Mouse (Mus musculus): ENCODE data around the gene Col25a1. TPM values are rescaled to one million over a fixed set of nuclear protein-coding genes. Genes with fewer than 3 reads are reported as not detected.

Col25a1 gene
- 15.7 and 17.8 TPM in 2 replicates for total RNA-seq (2014; rRNA removed)
- polyA plus RNA-seq (2015; fragmentation: Nextera tagmentation; extraction: Ambion mirVana) = 3.9 and 4.2 TPM in 2 replicates

DNA sequence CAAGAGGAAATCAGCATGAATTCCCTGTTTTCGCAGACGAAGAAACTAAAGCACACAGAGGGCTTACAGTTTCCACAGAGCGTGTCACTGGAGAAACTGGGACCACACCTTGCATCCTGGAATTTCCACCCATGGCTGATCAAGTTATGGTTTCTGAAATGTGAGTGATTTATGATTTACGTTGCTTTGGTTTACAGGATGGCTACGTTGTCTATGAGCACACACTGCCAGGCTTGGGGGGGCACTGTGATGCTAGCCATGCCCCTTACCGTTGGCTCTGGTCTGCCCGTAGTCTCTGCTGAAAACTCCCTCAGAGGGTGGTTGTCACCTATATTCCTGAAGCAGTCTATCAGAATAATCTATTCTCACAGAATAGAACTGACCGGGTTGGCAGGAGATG lies at the start of gene Col25a1:
TSS of gene Col25a1 (plus strand) at position 301 of the 400 bp plus-strand sequence.
- H3K4me2 ChIP-seq (ENCODE audit: low read depth, low read length) = 0 out of 2 replicates have a peak within 1 kb of the TSS, but pooled peaks have one; percentile 5
- H3K4me1 ChIP-seq (ENCODE audit: insufficient read depth, low read length) = no peaks in the 10 kb centered on the region
- no peak within 1 kb of the TSS for H3K9ac ChIP-seq (replicated peaks; ENCODE audit: low read length)
- H3K27ac ChIP-seq = no peak within 1 kb of the TSS
- ATAC-seq (no peak), DNase-seq (ENCODE audit: low spot score) (no peak)
- 83% methylated on average over 8 of the region's 8 CpGs for WGBS
- H3K27me3 ChIP-seq (ENCODE audit: insufficient read depth, low read length) = no peaks in the 10 kb centered on the region
- no peaks in the 10 kb centered on the region for H3K9me3 ChIP-seq (ENCODE audit: low read length)
- no peak for TF ChIP-seq CTCF (IDR thresholded peaks at IDR 0.05; ENCODE audit: low read depth)
- no peaks in the 10 kb centered on the region for H3K36me3 ChIP-seq (ENCODE audit: insufficient read depth, low read length)
- H3K4me3 ChIP-seq (ENCODE audit: low read length) = no peak within 1 kb of the TSS

DNA sequence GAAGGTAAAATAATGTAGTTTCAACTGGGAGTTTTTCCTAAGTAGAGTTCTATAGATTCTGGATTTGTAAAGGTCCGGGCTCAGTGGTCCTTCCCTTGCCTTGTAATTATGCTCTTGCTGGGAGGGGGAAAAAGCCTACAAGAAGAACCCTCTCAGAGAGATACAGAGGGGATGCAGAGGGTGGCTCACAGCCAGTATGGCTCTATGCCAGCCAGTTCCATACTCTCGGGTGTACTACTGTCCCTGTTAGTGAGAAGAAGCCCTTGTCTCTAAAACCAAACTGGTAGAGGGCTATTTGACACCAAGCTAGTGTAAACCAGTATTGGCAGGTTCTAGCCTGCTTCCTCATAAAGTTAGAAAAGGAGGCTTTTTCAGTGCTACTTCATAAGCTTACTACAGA lies 48.0 kb upstream of the Col25a1 start:
- ATAC-seq = no peak
- H3K27me3 ChIP-seq (ENCODE audit: insufficient read depth, low read length) = no peaks in the 10 kb centered on the region
- H3K36me3 ChIP-seq (ENCODE audit: insufficient read depth, low read length) = no peaks in the 10 kb centered on the region
- no peak overlapping the region for H3K9ac ChIP-seq (replicated peaks; ENCODE audit: low read length)
- WGBS = 42% methylated on average over 2 of the region's 2 CpGs
- no peaks in the 10 kb centered on the region for H3K4me1 ChIP-seq (ENCODE audit: insufficient read depth, low read length)
- peak; percentile 38 for DNase-seq (ENCODE audit: low spot score)
- no peak overlapping the region for H3K27ac ChIP-seq
- no peak overlapping the region for H3K4me2 ChIP-seq (ENCODE audit: low read depth, low read length)
- H3K4me3 ChIP-seq (ENCODE audit: low read length) = no peak overlapping the region
- TF ChIP-seq CTCF (IDR thresholded peaks at IDR 0.05; ENCODE audit: low read depth) = no peak
- H3K9me3 ChIP-seq (ENCODE audit: low read length) = no peaks in the 10 kb centered on the region

DNA sequence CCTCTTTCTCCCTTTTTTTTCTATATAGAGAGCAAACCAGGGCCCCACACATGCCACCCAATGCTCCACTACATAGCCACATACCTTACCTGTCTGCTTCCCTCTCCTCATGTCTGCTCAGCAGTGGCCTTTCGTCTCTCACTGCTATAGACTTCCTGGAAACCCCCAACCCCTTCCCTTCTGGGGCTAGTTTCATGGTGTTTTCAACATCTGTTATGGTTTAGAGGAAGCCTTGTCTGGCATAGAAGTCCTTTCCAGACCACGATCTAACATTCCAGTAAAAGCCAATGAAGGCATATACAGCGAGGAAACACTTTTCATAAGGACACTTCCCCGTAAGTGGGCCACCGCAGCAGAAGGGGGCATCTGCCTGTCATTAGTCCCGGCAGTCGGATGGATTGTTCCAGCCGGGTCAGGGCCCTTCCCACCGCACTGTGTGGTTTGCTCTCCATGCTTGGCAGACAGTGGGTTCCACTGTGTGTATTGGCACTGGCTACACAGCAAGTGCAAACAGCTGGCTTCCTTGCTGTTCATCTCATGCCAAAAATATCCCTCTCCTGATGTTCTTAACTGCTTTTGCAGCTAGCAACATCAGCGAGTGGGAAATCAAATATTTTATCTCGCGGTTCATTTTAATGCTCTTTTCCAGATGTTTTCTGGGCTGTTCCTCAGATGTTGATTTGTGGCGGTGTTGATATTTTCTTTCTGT lies 44.8 kb upstream of the Col25a1 start:
- Histone ChIP-seq H3K27ac (no peak overlapping the region), H3K27me3 (ENCODE audit: insufficient read depth, low read length) (no peaks in the 10 kb centered on the region), H3K9ac (replicated peaks; ENCODE audit: low read length) (no peak overlapping the region), H3K36me3 (ENCODE audit: insufficient read depth, low read length) (no peaks in the 10 kb centered on the region), H3K4me1 (ENCODE audit: insufficient read depth, low read length) (no peaks in the 10 kb centered on the region), H3K4me3 (ENCODE audit: low read length) (no peak overlapping the region), H3K4me2 (ENCODE audit: low read depth, low read length) (no peak overlapping the region), H3K9me3 (ENCODE audit: low read length) (no peaks in the 10 kb centered on the region)
- no peak for DNase-seq (ENCODE audit: low spot score)
- WGBS = 67% methylated on average over 13 of the region's 13 CpGs
- TF ChIP-seq CTCF (IDR thresholded peaks at IDR 0.05; ENCODE audit: low read depth) = no peak
- ATAC-seq = no peak

DNA sequence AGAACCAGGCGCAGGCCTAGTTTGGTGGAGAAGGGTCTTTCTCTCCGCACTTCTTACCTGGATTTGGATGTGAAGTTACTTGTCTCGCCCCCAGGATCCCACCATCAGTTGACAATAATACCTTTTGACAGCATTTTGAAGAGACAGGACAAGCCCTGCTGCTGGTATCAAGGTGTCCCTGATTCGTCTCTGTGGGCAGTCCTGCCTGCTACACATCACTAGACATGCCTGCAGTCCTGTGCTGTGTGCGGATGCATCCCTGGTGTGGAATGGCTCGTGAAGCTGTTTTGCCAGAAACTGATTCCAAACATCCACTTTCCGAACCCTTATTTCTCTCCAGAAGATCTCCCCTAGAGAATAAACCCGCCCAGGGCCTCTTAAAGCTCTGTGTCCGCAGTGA lies 43.8 kb upstream of the Col25a1 start:
- Histone ChIP-seq H3K9me3 (ENCODE audit: low read length) (no peaks in the 10 kb centered on the region), H3K4me2 (ENCODE audit: low read depth, low read length) (no peak overlapping the region), H3K4me3 (ENCODE audit: low read length) (no peak overlapping the region), H3K27me3 (ENCODE audit: insufficient read depth, low read length) (no peaks in the 10 kb centered on the region), H3K36me3 (ENCODE audit: insufficient read depth, low read length) (no peaks in the 10 kb centered on the region), H3K9ac (replicated peaks; ENCODE audit: low read length) (no peak overlapping the region), H3K27ac (no peak overlapping the region), H3K4me1 (ENCODE audit: insufficient read depth, low read length) (no peaks in the 10 kb centered on the region)
- TF ChIP-seq CTCF (IDR thresholded peaks at IDR 0.05; ENCODE audit: low read depth) = no peak
- DNase-seq (ENCODE audit: low spot score) (no peak), ATAC-seq (no peak)
- WGBS = 84% methylated on average over 9 of the region's 9 CpGs

DNA sequence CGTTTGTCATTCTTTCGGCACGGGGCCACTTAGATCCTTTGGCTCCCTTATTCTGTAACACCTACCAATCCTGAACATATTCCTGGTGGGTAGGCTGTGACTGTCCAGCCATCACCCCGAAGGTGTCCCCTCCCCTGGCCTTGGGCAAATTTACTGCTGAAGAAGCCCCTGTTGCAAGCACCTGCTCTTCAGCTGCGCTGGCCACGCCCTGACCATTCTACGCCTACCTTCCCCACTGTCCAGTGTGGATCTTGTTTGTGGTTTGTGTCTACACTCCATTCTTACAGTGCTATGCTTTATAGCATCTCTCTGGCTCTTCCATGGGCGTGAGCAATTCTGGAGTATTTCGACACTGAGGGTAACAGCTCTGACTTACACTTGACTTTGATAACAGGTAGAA lies 42.6 kb upstream of the Col25a1 start:
- H3K9ac ChIP-seq (replicated peaks; ENCODE audit: low read length) = no peak overlapping the region
- DNase-seq (ENCODE audit: low spot score) = no peak
- H3K27ac ChIP-seq = no peak overlapping the region
- TF ChIP-seq CTCF (IDR thresholded peaks at IDR 0.05; ENCODE audit: low read depth) = no peak
- H3K9me3 ChIP-seq (ENCODE audit: low read length) = no peaks in the 10 kb centered on the region
- H3K4me1 ChIP-seq (ENCODE audit: insufficient read depth, low read length) = no peaks in the 10 kb centered on the region
- ATAC-seq = no peak
- no peaks in the 10 kb centered on the region for H3K27me3 ChIP-seq (ENCODE audit: insufficient read depth, low read length)
- 92% methylated on average over 9 of the region's 9 CpGs for WGBS
- H3K4me2 ChIP-seq (ENCODE audit: low read depth, low read length) = no peak overlapping the region
- no peaks in the 10 kb centered on the region for H3K36me3 ChIP-seq (ENCODE audit: insufficient read depth, low read length)
- no peak overlapping the region for H3K4me3 ChIP-seq (ENCODE audit: low read length)

DNA sequence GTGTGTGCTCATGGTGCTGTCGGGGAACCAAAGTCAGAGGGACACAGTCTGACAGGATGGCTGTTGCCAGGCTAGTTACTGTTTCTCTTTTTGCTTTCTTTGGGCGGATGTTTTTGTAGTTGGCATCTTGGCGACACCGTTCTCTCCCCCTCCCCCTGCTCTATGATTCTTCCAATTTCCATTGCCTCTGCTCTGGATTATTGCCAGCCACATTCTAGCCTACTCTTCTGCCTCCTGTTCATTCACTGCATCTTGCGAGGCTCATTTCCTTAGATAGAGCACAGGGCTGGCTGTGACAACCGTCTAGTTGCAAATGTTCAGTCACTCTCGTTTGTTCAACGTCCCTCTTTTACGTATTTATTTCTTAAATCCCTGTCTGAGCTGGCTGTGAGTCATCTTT lies 40.8 kb upstream of the Col25a1 start:
- DNase-seq (ENCODE audit: low spot score) = peak; percentile 28
- H3K9ac ChIP-seq (replicated peaks; ENCODE audit: low read length) = no peak overlapping the region
- WGBS = 60% methylated on average over 9 of the region's 9 CpGs

DNA sequence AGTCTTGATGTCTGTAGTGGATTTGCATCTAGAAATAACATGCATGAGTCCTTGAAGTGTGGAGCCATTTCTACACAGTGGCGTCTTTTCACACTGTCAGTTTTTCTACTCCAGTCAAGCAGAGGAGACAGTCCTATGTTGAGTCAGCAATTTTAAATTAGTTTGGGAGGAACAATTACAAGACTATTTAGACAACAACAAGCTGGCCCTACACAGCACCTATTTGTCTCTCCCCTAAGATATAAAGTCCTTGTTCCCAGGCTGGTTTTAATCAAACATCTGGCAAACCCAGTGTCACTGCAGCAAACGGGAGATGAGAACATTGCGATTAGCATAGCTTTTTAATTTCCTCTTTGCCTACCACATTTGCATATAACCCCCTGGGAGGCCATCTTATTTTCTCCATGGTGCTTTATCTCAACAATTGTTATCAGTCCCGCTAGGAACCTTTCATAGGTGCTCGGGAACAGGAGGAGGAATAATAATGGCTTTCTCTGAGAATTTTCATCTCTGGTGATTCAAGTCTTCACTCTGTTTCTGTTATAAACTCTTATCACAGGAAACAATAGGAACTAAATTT lies 37.1 kb upstream of the Col25a1 start:
- ATAC-seq = no peak
- no peak for DNase-seq (ENCODE audit: low spot score)
- no peaks in the 10 kb centered on the region for H3K27me3 ChIP-seq (ENCODE audit: insufficient read depth, low read length)
- no peak overlapping the region for H3K4me3 ChIP-seq (ENCODE audit: low read length)
- 39% methylated on average over 5 of the region's 5 CpGs for WGBS
- no peaks in the 10 kb centered on the region for H3K4me1 ChIP-seq (ENCODE audit: insufficient read depth, low read length)
- no peak for TF ChIP-seq CTCF (IDR thresholded peaks at IDR 0.05; ENCODE audit: low read depth)
- H3K9ac ChIP-seq (replicated peaks; ENCODE audit: low read length) = no peak overlapping the region
- H3K9me3 ChIP-seq (ENCODE audit: low read length) = no peaks in the 10 kb centered on the region
- H3K27ac ChIP-seq = no peak overlapping the region
- no peak overlapping the region for H3K4me2 ChIP-seq (ENCODE audit: low read depth, low read length)
- H3K36me3 ChIP-seq (ENCODE audit: insufficient read depth, low read length) = no peaks in the 10 kb centered on the region

More for the DNA sequence above, 40.8 kb upstream of the Col25a1 start:
- Histone ChIP-seq H3K36me3 (ENCODE audit: insufficient read depth, low read length) (no peaks in the 10 kb centered on the region), H3K27ac (no peak overlapping the region), H3K4me2 (ENCODE audit: low read depth, low read length) (no peak overlapping the region), H3K4me1 (ENCODE audit: insufficient read depth, low read length) (no peaks in the 10 kb centered on the region), H3K27me3 (ENCODE audit: insufficient read depth, low read length) (no peaks in the 10 kb centered on the region), H3K9me3 (ENCODE audit: low read length) (no peaks in the 10 kb centered on the region), H3K4me3 (ENCODE audit: low read length) (no peak overlapping the region)
- ATAC-seq = no peak
- no peak for TF ChIP-seq CTCF (IDR thresholded peaks at IDR 0.05; ENCODE audit: low read depth)
